Mouse (Mus musculus): ENCODE data around the gene Zfyve27.

GRCm38 (mm10) chr19:42237602-42238340, 74.0 kb downstream of the Zfyve27 start:
- TF ChIP-seq CTCF (conservative IDR thresholded peaks at IDR 0.05; ENCODE audit: low read length) (no peak), NANOG (IDR thresholded peaks at IDR 0.05; ENCODE audit: borderline replicate concordance, low read length) (no peak), POU5F1 (IDR thresholded peaks at IDR 0.05; ENCODE audit: borderline replicate concordance, low read length) (no peak)
